Mouse (Mus musculus) splenic B cell, adult 2 months (primary cell): ENCODE measurements around the gene Smbd1.

ENCODE experiments used
- DNase-seq: peaks from one replicate; pipeline ENCODE4 v3.0.0-alpha.2; 2011; ENCODE audit warnings: low read depth, low spot score
- H3K27me3 ChIP-seq: 2 replicates; pipeline ENCODE4 v1.6.1; 2012; ENCODE audit warnings: mild to moderate bottlenecking, low read length, moderate library complexity, mixed read lengths; ENCODE audit not compliant: control insufficient read depth, poor library complexity, insufficient read depth, severe bottlenecking
- H3K36me3 ChIP-seq: 2 replicates; pipeline ENCODE4 v1.6.1; 2012; ENCODE audit warnings: mild to moderate bottlenecking, low read length, moderate library complexity, mixed read lengths; ENCODE audit not compliant: control insufficient read depth, poor library complexity, insufficient read depth, severe bottlenecking

The Smbd1 gene

DNA sequence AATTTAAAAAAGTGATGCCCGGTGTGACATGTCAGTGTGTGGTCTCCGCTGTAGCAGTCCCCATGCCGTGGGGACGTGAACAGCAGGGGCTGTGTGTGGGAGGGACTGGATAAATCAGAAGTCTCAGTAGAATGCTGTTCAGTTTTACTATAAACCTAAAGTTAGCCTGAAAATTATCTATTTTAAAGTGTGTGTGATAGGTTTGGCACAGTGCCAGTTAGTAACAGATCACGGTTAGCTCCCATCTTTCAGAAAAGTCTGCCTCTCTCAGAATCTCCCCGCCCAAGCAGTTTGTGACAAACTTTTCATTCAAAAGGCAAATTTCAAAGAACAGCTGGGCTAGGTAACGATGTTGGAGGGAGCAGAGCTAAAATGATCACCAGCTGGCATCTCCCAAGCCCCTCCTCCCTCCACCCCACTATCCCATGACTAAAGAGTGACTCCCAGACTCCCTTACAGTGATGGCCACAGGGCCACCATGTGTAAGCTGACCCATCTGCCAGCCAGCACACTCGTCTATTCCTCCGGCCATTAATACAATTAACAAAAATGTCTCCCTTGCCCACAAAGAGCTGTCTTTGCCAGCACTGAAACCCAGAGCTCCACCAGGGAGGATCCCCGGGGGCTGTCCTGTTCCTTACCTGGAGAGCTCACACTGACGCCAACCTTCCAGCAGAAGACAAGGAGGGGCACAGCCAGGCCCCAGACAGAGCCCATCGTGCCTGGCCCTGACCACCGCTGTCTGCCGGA lies 13.4 kb downstream of the Smbd1 start:
- no peak for DNase-seq
- no peaks in the 10 kb centered on the region for H3K36me3 ChIP-seq
- no peaks in the 10 kb centered on the region for H3K27me3 ChIP-seq

DNA sequence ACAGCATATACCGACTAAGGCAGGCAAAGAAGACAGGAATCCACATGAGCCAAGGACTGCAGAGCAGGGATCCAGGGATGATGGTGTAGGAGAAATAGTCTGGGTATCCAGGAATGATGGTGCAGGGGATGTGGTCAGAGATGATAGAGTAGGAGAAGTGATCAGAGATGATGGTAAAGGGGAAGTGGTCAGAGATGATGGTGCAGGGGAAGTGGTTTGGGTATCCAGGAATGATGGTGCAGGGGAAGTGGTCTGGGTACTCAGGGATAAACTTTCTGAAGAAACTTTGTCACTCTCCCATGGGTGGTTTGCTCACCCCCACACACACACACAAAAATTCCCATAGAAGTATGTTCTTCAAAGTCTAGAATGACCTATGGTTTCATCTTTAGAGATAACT lies 15.1 kb downstream of the Smbd1 start:
- Histone ChIP-seq H3K27me3 (no peaks in the 10 kb centered on the region), H3K36me3 (no peaks in the 10 kb centered on the region)
- no peak for DNase-seq

DNA sequence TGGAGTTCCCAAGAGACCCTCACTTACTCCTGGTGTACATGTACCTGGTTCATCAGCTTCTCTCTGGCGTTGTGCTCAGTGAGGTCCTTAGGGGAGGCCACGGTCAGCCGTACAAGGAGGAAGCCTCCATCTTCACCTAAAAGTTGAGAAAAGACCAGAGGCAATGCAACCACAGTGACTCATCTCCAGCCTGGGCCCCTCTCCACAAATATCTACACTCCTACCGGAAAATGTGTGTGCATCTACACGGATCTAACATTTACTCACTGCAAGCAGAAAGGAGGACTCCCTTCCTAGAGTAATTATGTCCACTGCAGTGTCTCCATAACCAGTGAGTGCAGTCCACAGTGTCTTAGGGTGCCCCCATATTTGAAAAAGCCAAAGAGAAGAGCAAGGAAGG lies 20.2 kb downstream of the Smbd1 start:
- H3K27me3 ChIP-seq: no peaks in the 10 kb centered on the region
- no peaks in the 10 kb centered on the region for H3K36me3 ChIP-seq
- no peak for DNase-seq

DNA sequence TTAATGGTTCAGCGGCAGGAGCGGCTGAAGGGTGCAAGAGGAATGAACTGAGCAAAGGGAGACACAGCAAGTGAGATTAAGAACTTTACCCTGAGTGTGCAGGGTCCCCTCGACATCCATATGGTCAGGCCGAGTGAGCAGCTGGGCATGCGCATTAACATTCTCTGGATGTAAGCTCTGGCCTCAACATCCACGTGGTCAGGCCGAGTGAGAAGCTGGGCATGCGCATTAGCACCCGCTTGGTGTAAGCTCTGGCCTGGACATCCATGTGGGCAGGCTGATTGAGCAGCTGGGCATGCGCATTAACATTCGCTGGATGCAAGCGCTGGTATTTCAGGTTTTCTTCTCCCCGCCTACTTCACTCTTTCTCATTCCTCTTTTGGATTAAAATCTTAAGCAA lies 25.4 kb downstream of the Smbd1 start:
- Histone ChIP-seq H3K36me3 (no peaks in the 10 kb centered on the region), H3K27me3 (no peaks in the 10 kb centered on the region)
- DNase-seq: no peak

DNA sequence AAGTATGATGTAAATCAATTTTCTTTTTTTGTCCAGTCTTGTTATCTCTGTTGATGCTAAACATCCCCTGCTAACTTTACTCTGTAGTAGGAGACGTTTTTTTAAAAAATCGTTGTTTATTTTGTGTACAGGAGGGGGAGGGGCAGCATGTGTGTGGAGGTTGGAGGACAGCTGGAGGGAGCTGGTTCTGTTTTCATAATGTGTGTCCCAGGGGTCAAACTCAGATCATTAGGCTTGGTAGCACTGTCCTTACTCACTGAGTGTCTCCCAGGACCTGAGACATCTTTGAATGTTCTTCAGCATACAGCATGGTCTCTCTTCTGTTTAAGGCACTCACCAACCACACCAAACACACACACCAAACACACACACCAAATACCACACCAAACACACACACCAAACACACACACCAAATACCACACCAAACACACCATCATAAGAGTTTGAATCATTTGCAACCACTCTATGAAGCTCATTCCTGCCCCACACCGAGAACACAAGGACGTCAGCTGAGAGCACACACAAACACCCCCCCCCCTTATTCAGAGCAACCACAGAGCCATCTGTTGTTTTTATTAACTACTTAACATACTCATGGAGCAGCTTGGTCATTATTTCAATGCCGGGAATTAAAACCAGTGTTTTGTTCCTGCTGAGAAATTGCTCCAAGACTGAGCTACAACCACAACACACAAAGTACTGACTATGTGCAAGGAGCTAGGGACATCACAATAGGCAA lies 26.8 kb downstream of the Smbd1 start:
- no peaks in the 10 kb centered on the region for H3K27me3 ChIP-seq
- no peak for DNase-seq
- H3K36me3 ChIP-seq: no peaks in the 10 kb centered on the region

DNA sequence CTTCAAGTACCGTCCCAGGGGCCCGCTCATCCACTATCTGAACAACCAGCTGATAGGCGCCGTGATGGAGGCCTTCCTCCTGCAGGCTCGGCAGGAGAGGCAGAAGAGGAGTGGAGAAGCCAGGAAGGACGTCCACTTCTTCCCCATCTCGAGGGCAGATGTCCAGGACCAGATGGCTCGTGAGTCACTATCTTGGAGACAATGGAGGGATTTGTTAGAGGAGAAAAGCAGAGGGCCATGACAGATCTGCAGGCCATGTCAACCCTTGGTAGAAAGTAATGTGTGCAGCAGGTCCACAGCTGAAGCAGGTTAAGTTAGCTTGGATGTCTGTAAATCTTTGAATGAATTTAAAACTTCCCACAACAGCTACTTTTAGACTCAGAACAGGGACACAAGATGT lies 31.3 kb downstream of the Smbd1 start:
- no peak for DNase-seq
- Histone ChIP-seq H3K27me3 (no peaks in the 10 kb centered on the region), H3K36me3 (no peaks in the 10 kb centered on the region)

DNA sequence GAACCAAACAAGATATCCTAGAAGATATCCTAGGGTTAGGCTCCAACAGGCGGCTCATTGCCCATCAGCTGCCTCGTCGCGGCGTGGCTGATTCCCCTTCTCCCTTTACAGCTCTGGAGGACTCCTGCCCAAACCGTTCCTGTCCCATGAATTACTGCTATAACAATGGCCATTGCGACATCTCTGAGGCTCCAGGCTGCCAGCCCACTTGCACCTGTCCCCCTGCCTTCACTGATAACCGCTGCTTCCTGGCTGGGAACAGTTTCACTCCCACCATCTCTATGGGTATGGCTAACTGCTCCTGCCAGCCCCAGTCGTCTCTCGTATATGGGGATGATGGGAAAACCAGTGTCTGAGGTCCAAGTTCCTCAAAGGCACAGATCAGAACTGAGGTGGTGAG lies 33.6 kb downstream of the Smbd1 start:
- H3K27me3 ChIP-seq: no peaks in the 10 kb centered on the region
- H3K36me3 ChIP-seq: no peaks in the 10 kb centered on the region
- DNase-seq: no peak

DNA sequence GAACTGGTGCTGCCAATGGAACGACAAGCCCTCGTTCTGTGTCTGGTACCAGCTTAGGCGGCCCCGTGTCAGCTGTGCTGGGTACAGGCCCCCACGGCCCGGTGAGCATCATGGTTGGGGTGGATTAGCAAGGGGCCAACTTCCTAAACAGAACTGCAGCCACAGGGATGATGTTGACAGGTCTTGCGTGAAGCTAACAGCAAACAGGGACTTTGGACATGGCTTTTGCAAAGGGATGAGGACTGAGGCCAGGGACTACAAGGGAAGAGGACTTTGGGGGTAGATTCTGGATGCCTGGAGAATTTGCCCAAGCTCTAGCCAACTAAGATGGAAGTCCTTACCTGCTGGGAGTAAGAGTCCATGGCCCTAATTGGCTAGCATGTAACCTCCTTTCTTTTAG lies 43.4 kb downstream of the Smbd1 start:
- no peaks in the 10 kb centered on the region for H3K27me3 ChIP-seq
- DNase-seq: no peak
- H3K36me3 ChIP-seq: no peaks in the 10 kb centered on the region

DNA sequence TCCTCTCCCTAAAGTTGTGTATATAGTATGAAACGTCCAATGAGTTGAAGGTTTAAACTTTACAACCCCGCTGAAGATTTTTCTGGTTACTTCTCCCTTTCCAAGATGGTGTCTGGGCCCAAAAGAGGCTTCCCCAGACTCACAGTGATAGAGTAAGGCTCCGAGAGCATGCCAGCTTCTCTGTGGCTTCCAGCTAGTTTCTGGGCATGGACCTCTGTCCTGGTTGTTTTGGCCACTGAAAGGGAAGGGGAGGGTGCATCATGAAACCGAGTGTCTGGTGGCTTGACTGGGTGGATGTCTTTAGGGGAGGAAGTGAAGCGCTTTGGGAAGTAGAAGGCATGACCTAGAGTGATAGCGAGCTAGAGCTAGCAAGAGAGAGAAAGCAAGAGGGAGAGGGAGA lies 45.3 kb downstream of the Smbd1 start:
- H3K27me3 ChIP-seq: no peaks in the 10 kb centered on the region
- no peaks in the 10 kb centered on the region for H3K36me3 ChIP-seq
- DNase-seq: no peak

DNA sequence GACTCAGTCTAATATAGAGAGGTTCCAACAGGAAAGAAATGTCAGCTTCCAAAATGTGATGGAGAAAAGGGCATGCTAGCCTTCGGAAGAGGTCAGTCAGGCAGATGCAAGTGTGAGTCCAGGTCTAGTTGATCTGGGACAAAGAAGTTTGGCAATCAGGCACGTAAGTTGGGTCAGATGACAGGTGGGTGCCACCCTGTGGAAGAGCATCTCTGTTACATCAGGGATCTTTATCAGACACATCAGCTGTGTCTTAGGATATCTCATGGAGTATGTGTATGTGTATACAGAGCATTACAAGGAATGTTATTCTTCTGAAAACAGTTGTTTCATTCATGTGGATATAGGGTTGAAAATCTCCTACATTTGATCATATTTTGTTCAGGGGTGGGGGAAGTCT lies 45.7 kb downstream of the Smbd1 start:
- Histone ChIP-seq H3K36me3 (no peaks in the 10 kb centered on the region), H3K27me3 (no peaks in the 10 kb centered on the region)
- no peak for DNase-seq
